Mouse (Mus musculus) liver, adult 2 months (tissue): ENCODE data around the gene Zfp786.

Source experiments
- CTCF ChIP-seq: fragments of 200-500 bp; IDR thresholded peaks from 2 replicates; pipeline ENCODE4 v1.5.1; 2011; ENCODE audit warnings: low read depth, low read length, control low read depth
- POLR2A ChIP-seq: fragments of 200-500 bp; IDR thresholded peaks from 2 replicates; pipeline ENCODE4 v1.6.1; 2011; ENCODE audit warnings: low read length, control low read depth; ENCODE audit not compliant: insufficient read depth; ENCODE audit errors: extremely low read depth

DNA sequence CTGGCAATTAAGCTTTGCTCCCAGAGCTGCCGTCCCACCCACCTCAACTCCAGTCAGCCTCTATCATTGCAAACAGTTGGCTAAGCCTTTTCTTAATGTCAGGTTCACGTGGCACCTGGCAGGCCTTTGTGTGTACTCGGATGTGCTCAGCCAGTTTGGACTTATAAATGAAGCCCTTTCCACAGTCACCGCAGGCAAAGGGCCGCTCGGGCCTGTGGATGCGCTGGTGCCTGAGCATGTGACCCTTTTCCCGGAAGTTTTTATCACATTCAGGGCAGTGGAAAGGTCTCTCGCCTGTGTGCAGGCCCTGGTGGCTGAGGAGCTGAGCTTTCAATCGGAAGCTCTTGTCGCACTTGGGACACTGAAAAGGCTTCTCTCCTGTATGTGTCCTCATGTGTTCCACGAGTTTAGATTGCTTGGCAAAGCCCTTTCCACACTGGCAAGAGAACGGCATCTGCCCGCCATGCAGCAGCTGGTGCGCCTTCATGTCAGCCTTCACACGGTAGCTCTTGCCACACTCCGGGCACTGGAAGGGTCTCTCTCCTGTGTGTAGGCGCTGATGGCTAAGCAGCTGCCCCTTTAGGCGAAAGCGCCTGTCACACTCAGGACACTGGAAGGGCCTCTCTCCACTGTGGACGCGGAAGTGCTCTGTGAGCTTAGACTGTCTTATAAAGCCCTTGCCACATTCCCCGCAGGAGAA is 10.9 kb downstream of the Zfp786 start:
- TF ChIP-seq POLR2A (no peak), CTCF (no peak)
